Mouse (Mus musculus) neural tube, embryonic 14.5 days (tissue): Measurements from ENCODE around the gene Itfg2. TPM values are rescaled to one million over a fixed set of nuclear protein-coding genes. Genes with fewer than 3 reads are reported as not detected.
A peak's percentile ranks its signal among the peaks of the same experiment; 100 is the strongest.

Source experiments
- ATAC-seq: fragments of 200-750 bp; cut with Nextera tagmentation; 2 replicates; pipeline ENCODE4 v1.8.0; 2017; ENCODE audit warnings: low read depth, mild to moderate bottlenecking, moderate TSS enrichment, moderate library complexity
- H3K27ac ChIP-seq: fragments of 300-500 bp; sonication (generic); 2 replicates; pipeline ENCODE4 v1.5.1; 2014; ENCODE audit warnings: low read depth, mild to moderate bottlenecking, control low read depth, low read length, moderate library complexity, mixed read lengths
- H3K27me3 ChIP-seq: fragments of 300-500 bp; sonication (generic); 2 replicates; pipeline ENCODE4 v1.6.1; 2014; ENCODE audit warnings: low read length; ENCODE audit not compliant: control insufficient read depth, insufficient read depth
- H3K36me3 ChIP-seq: fragments of 300-500 bp; sonication (generic); 2 replicates; pipeline ENCODE4 v1.6.1; 2014; ENCODE audit warnings: low read length, mixed read lengths; ENCODE audit not compliant: control insufficient read depth, insufficient read depth
- H3K4me1 ChIP-seq: fragments of 300-500 bp; sonication (generic); 2 replicates; pipeline ENCODE4 v1.6.1; 2014; ENCODE audit warnings: low read length; ENCODE audit not compliant: control insufficient read depth, insufficient read depth
- H3K4me2 ChIP-seq: fragments of 300-500 bp; sonication (generic); 2 replicates; pipeline ENCODE4 v1.6.1; 2014; ENCODE audit warnings: mild to moderate bottlenecking, low read depth, low read length, control low read depth
- H3K4me3 ChIP-seq: fragments of 300-500 bp; sonication (generic); 2 replicates; pipeline ENCODE4 v1.5.1; 2014; ENCODE audit warnings: low read depth, low read length, control low read depth, mixed read lengths
- H3K9ac ChIP-seq: fragments of 300-500 bp; sonication (generic); replicated peaks from 2 replicates; pipeline ENCODE4 v1.6.1; 2014; ENCODE audit warnings: low read depth, mild to moderate bottlenecking, control low read depth, low read length, mixed read lengths
- H3K9me3 ChIP-seq: fragments of 300-500 bp; sonication (generic); 2 replicates; pipeline ENCODE4 v1.6.1; 2016; ENCODE audit warnings: low read length; ENCODE audit not compliant: control insufficient read depth
- WGBS: fragments of 180-500 bp; shearing (Covaris S2); extraction: QIAGEN DNeasy Blood & Tissue Kit; methylation state at CpG from one replicate; pipeline ENCODE4 v1.1.7; 2014; 5-methylcytosine and 5-hydroxymethylcytosine counted together
- polyA plus RNA-seq: library from polyadenylated mRNA; unstranded; fragments of >200 nt; fragmentation: Nextera tagmentation; extraction: Ambion mirVana; gene quantifications from 2 replicates; pipeline ENCODE4 v1.2.1, GENCODE M21; 2014

The Itfg2 gene
- polyA plus RNA-seq, 1 experiment from 2014 or later: 45.9 TPM

DNA sequence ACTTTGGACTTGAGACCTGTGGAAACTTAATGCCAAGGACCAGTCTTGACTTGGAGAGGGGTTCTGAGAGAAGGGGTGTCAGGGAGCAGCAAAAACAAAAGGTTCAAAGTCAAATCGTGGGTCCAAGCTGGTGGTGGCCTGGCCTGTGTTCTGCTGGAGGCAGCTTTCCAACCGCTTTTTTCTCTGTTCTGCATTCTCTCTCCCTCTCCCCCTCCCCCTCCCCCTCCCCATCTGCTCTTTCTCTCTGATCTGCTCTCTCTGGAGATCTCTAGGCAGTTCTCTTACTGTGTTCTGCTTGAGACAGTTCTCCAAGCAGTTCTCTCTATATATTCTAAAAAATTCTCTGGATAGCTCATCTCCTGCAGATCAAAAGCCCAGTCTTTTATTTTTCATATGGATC is 35.6 kb upstream of the Itfg2 start:
- WGBS: 24% methylated on average over 2 of the region's 2 CpGs
- no peaks in the 10 kb centered on the region for H3K27me3 ChIP-seq

DNA sequence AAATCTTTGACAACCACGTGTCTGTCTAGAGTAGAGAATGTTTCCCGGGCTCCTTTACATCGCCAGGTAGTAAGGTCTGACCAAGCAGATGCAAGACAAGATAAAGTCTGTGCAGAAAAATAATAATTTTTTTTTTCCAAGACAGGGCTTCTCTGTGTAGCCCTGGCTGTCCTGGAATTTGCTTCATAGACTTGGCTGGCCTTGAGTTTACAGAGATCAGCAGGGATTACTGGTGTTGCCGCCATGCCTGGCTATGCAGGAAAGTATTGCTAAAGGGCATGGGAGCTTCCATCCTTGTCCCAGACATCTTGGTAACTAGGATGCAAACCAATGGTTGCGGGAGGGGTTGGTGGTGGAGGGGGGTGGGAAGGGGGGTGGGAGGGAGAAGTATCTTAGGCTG is 32.5 kb upstream of the Itfg2 start:
- Histone ChIP-seq H3K9me3 (no peaks in the 10 kb centered on the region), H3K27me3 (no peaks in the 10 kb centered on the region), H3K4me3 (no peak overlapping the region), H3K27ac (no peak overlapping the region), H3K36me3 (no peaks in the 10 kb centered on the region), H3K9ac (no peak overlapping the region), H3K4me2 (no peak overlapping the region), H3K4me1 (no peaks in the 10 kb centered on the region)
- no peak for ATAC-seq
- 86% methylated on average over 5 of the region's 5 CpGs for WGBS

More for the DNA sequence above, 35.6 kb upstream of the Itfg2 start:
- H3K9ac ChIP-seq: no peak overlapping the region
- H3K9me3 ChIP-seq: no peaks in the 10 kb centered on the region
- ATAC-seq: no peak
- H3K27ac ChIP-seq: no peak overlapping the region
- no peak overlapping the region for H3K4me2 ChIP-seq
- H3K4me1 ChIP-seq: no peaks in the 10 kb centered on the region
- H3K4me3 ChIP-seq: no peak overlapping the region
- H3K36me3 ChIP-seq: no peaks in the 10 kb centered on the region

DNA sequence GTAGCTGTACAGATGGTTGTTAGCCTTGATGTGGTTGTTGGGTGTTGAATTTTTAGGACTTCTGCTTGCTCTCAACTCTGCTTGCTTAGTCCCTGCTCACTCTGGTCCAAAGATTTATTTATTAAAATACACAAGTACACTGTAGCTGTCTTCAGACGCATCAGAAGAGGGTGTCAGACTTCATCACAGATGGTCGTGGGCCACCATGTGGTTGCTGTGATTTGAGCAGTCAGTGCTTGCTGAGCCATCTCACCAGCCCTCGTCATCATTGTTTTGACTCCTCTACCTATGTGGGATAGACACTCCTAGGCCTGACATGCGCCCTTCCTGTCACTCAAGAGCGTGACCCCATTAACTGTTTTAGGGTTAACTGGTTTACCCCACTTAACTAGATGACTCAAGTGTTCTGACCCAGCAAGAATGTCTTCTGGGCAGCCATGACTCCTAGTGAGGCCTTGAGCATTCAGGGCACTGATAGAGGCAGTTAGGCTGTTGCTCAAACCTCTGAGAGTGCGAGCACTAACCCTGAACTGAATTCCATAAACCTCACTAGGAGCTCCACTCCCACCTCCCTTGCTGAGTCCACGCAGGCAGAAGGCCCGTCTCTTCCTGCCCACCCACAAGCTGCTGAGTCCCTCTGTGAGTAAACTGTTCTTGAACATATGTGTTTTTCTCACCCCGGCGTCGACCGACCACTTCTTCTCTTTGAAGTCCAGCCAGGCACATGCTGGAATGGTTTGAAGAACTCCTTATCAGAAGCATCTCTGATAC is 31.3 kb upstream of the Itfg2 start:
- Histone ChIP-seq H3K36me3 (no peaks in the 10 kb centered on the region), H3K4me3 (no peak overlapping the region), H3K4me2 (no peak overlapping the region), H3K27me3 (no peaks in the 10 kb centered on the region), H3K4me1 (no peaks in the 10 kb centered on the region), H3K9me3 (no peaks in the 10 kb centered on the region), H3K27ac (no peak overlapping the region), H3K9ac (no peak overlapping the region)
- 87% methylated on average over 12 of the region's 12 CpGs for WGBS
- ATAC-seq: no peak

DNA sequence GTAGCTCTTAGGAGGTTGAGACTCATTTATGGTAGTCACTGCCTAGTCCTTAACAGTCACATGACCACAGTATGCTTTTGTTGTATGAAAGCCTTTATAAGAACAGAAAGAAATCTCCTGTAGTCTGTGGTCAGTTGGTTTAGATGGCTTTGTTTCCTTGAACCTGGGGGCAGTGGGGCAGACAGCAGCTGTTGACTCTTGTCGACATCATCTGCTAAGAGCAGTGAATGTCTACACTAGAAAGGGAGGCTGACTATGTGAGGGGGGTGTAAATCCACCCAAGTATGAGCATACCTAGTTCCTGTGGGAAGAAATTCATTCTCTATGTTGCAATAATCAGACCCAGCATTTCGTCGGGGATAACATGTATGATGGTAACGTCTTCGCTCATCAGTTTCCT is 22.3 kb upstream of the Itfg2 start:
- no peaks in the 10 kb centered on the region for H3K9me3 ChIP-seq
- no peak overlapping the region for H3K27ac ChIP-seq
- no peaks in the 10 kb centered on the region for H3K27me3 ChIP-seq
- H3K4me3 ChIP-seq: no peak overlapping the region
- no peak for ATAC-seq
- no peaks in the 10 kb centered on the region for H3K4me1 ChIP-seq
- no peak overlapping the region for H3K9ac ChIP-seq
- no peak overlapping the region for H3K4me2 ChIP-seq
- H3K36me3 ChIP-seq: no peaks in the 10 kb centered on the region
- WGBS: 95% methylated on average over 5 of the region's 5 CpGs

DNA sequence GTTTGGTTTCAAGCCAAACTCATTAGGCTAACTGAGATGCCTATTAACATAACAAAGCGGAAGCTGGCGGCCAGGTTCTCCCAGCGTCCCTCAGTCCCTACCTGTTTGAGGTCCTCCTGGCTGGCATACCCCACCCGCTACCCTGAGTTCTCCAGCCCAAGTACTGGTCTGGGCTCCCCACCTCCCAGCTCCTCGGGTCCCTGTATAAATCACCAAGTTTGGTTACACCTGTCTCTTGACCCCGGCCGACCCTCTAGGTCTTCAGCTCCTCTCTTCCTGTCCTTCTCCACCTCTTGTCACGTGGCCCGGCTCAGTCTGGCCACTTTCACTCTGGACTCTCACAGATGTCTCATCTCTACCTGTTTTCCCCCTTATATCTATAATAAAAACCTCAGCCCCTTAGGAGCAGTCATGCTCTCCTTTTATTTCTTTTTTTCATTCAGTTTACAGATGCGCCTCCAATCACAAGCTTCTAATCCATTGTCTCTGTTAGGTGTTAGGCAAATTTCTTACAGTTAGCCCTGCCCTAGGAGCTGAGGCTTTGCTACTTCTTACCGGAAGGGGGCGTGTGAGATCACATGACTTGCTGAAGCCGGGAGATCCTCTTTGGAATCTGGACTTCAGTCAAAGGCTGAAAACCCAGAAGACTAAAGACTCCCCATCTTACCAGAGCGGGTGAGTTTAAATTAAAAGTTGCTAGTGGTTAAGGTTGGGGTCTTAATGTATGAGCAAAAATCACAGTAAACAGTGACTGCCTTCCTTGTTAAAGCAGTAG is 21.2 kb upstream of the Itfg2 start:
- H3K27ac ChIP-seq: no peak overlapping the region
- no peaks in the 10 kb centered on the region for H3K9me3 ChIP-seq
- ATAC-seq: peak; percentile 84
- no peaks in the 10 kb centered on the region for H3K4me1 ChIP-seq
- no peaks in the 10 kb centered on the region for H3K36me3 ChIP-seq
- H3K4me2 ChIP-seq: peak overlapping the region; percentile 17; the same call in 1 of the 2 replicates
- no peaks in the 10 kb centered on the region for H3K27me3 ChIP-seq
- no peak overlapping the region for H3K9ac ChIP-seq
- 16% methylated on average over 14 of the region's 14 CpGs for WGBS
- no peak overlapping the region for H3K4me3 ChIP-seq

DNA sequence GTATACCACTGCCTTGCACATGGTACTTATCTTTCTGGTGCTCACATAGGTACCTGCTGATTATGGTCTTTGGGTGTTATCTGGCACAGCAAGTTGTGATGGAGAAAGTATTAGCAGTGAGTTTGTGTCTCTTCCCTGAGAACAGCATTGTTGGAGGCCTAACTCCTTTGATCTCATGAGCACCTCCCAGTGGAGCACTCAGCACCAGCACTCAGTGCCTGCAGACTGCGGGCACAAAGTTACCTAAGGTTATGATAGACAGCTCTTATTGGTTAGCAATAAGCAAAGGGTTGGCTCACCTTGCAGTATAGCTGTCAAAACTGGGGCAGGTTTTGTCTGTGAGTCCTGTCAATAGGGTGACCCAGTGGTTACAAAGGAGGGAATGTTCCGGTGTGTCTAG is 15.5 kb upstream of the Itfg2 start:
- 88% methylated on average over 2 of the region's 2 CpGs for WGBS
- peaks cover 6% of the 10 kb centered on the region; the same call in 1 of the 2 replicates for H3K4me1 ChIP-seq
- H3K27ac ChIP-seq: no peak overlapping the region
- no peak overlapping the region for H3K4me2 ChIP-seq
- no peak for ATAC-seq
- no peaks in the 10 kb centered on the region for H3K27me3 ChIP-seq
- peaks cover 3% of the 10 kb centered on the region; the same call in 1 of the 2 replicates for H3K36me3 ChIP-seq
- H3K4me3 ChIP-seq: no peak overlapping the region
- no peaks in the 10 kb centered on the region for H3K9me3 ChIP-seq
- H3K9ac ChIP-seq: no peak overlapping the region

DNA sequence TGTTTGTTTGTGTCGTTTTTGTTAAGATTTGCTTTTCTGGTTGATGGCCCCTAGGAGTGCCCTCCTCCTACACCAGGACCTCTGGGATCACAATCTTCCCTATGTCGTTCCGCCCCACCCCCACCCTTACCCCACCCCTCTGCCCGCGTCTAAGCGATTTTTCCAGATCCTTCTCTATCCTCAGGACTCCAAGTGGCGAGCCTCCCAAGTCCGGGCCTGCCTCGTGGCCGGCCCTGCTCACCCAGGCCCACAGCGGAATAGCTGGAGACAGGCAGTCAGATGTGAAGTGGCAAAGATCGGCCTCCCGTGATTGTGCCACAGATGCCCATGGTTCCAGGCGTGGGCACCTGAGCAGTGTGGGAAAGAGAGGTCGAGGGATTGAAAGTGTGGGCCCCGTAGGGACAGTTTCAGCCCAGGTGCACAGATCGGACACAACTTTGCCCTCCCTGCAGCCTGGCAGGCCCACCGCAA is 14.2 kb upstream of the Itfg2 start:
- Histone ChIP-seq H3K9me3 (no peaks in the 10 kb centered on the region), H3K4me1 (peaks cover 6% of the 10 kb centered on the region; the same call in 1 of the 2 replicates), H3K27me3 (no peaks in the 10 kb centered on the region), H3K4me3 (peak overlapping the region; percentile 99), H3K4me2 (peak overlapping the region; percentile 67), H3K9ac (0 out of 2 replicates have a peak overlapping the region, but pooled peaks have one; percentile 0), H3K36me3 (peaks cover 14% of the 10 kb centered on the region; the same call in 1 of the 2 replicates), H3K27ac (peak overlapping the region; percentile 91; the same call in 1 of the 2 replicates)
- 26% methylated on average over 18 of the region's 18 CpGs for WGBS
- peak; percentile 58 for ATAC-seq

DNA sequence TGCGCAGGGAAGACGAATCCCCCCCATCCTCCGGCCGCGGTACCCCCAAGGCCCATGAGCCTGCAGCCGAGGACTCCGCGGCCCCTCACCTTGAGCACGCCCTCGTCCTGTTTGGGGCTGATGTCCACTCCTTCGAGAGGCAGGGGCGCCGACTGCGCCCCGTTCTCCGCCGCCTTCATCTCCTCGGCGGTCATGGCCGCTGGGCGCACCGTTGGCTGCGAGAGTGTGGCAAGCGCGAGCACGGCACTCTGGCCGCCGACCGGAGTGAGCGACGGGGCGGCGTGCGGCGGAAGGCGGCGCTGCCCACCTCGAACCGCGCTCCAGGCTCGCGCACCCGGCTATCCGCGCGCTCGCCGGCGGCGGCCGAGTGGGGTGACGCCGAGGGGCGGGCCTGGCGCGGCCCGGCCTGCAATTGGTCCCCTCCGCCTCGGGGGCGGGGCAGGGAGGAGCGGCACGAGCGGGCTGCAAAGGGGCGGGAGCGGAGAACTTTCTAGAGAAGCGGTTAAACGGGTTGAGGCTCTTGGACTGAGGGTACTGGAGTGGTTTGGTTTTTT is 13.7 kb upstream of the Itfg2 start, which contains the start of gene Fkbp4:
Gene Fkbp4, minus strand, starts transcription at position 361 of the 554 bp plus-strand sequence.
- WGBS: 1% methylated on average over 30 of the region's 67 CpGs
- H3K9ac ChIP-seq: peak within 1 kb of the TSS; percentile 96
- peak within 1 kb of the TSS; percentile 91 for H3K27ac ChIP-seq
- H3K4me1 ChIP-seq: peaks cover 6% of the 10 kb centered on the region; the same call in 1 of the 2 replicates
- no peaks in the 10 kb centered on the region for H3K27me3 ChIP-seq
- H3K36me3 ChIP-seq: peaks cover 18% of the 10 kb centered on the region
- ATAC-seq: peak; percentile 95
- peak within 1 kb of the TSS; percentile 67 for H3K4me2 ChIP-seq
- peak within 1 kb of the TSS; percentile 99 for H3K4me3 ChIP-seq
- no peaks in the 10 kb centered on the region for H3K9me3 ChIP-seq
